Mouse (Mus musculus): ENCODE data around the gene Dpep3. TPM values are rescaled to one million over a fixed set of nuclear protein-coding genes. Genes with fewer than 3 reads are reported as not detected.
"Not testable (repeated sequence)": the region's sequence is repeated elsewhere in the genome, so short reads cannot be mapped to it uniquely, and the experiment has no call there.

The Dpep3 gene
- polyA plus RNA-seq, 1 experiment from 2014 or later = not detected

DNA sequence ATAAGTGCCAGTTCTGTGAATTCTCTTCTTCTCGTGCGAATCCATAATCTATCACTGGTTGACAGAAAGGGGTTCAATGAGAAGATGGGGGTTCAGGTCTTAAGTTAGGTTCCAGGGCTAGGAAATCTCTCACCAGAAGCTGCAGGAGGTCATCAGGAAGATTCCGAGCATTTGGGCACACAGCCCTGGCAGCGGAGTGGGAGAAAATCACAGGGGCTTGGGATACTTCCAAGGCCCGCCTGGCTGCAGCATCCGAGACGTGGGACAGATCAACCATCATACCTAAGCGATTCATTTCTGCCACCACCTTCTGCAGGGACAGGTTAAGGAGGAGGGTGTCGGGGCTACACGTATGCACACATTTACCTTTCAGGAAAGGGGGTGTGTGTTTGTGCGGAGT, 9.3 kb upstream of the Dpep3 start:
- Histone ChIP-seq H3K27me3 (replicated peaks; ENCODE audit: control insufficient read depth, insufficient read depth, low read length) (no peaks in the 10 kb centered on the region), H3K9ac (ENCODE audit: low read depth, low read length) (no peak overlapping the region), H3K36me3 (ENCODE audit: control insufficient read depth, insufficient read depth) (no peaks in the 10 kb centered on the region), H3K4me1 (replicated peaks; ENCODE audit: control insufficient read depth, insufficient read depth, low read length) (no peaks in the 10 kb centered on the region), H3K4me2 (replicated peaks; ENCODE audit: low read depth) (no peak overlapping the region), H3K27ac (ENCODE audit: low read depth, low read length) (no peak overlapping the region), H3K9me3 (ENCODE audit: control insufficient read depth) (no peaks in the 10 kb centered on the region), H3K4me3 (ENCODE audit: low read depth, low read length) (no peak overlapping the region)
- TF ChIP-seq CTCF (IDR thresholded peaks at IDR 0.05; ENCODE audit: low read depth) = no peak
- WGBS = 87% methylated on average over 11 of the region's 11 CpGs
- ATAC-seq = no peak

DNA sequence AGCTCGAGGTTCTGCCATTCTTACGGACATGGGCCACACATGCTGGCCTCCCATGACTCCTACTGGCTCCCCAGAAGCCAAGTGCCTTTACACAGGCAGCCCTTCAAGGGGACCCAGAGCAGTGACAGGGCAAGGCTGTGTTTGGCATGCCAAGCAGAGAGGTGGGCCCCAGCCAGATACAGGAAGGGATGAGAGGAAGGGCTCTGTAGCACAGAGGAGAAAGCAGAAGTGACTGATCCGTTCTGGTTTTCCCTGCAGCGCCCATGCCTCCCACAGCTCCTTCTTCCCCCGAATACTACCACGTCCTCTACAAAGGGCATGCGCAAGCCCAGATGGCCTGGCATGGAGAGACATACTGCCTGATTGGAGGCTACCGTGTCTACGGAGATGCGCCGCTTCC, 4.2 kb upstream of the Dpep3 start:
- not testable (repeated sequence) for H3K9me3 ChIP-seq (ENCODE audit: control insufficient read depth); H3K4me3 ChIP-seq (ENCODE audit: low read depth, low read length); H3K36me3 ChIP-seq (ENCODE audit: control insufficient read depth, insufficient read depth); H3K9ac ChIP-seq (ENCODE audit: low read depth, low read length); ATAC-seq; H3K4me2 ChIP-seq (replicated peaks; ENCODE audit: low read depth); H3K27me3 ChIP-seq (replicated peaks; ENCODE audit: control insufficient read depth, insufficient read depth, low read length); H3K27ac ChIP-seq (ENCODE audit: low read depth, low read length); H3K4me1 ChIP-seq (replicated peaks; ENCODE audit: control insufficient read depth, insufficient read depth, low read length)
- 76% methylated on average over 11 of the region's 11 CpGs for WGBS

DNA sequence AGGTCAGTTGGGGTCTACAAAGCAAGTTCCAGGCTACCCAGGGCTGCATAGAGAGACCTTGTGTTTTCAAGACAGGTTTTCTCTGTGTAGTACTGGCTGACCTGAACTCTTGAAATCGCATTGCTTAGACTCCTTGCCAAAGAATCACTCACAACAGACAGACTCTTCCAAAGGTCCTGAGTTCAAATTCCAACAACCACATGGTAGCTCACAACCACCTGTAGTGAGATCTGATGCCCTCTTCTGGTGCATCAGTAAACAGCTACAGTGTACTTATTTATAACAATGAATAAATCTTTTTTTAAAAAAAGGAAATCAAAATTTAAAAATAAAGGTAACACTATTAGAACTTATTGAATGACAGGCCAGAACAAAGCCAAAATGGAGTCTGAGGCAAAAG, 1.9 kb upstream of the Dpep3 start:
- Histone ChIP-seq H3K9me3 (ENCODE audit: control insufficient read depth) (no peaks in the 10 kb centered on the region), H3K27ac (ENCODE audit: low read depth, low read length) (no peak overlapping the region), H3K4me1 (replicated peaks; ENCODE audit: control insufficient read depth, insufficient read depth, low read length) (no peaks in the 10 kb centered on the region), H3K36me3 (ENCODE audit: control insufficient read depth, insufficient read depth) (no peaks in the 10 kb centered on the region), H3K27me3 (replicated peaks; ENCODE audit: control insufficient read depth, insufficient read depth, low read length) (no peaks in the 10 kb centered on the region), H3K9ac (ENCODE audit: low read depth, low read length) (no peak overlapping the region), H3K4me3 (ENCODE audit: low read depth, low read length) (no peak overlapping the region), H3K4me2 (replicated peaks; ENCODE audit: low read depth) (no peak overlapping the region)
- ATAC-seq = no peak
- 98% methylated on average over 1 of the region's 1 CpGs for WGBS
- TF ChIP-seq CTCF (IDR thresholded peaks at IDR 0.05; ENCODE audit: low read depth) = peak; percentile 21; the same call in 1 of the 2 replicates

DNA sequence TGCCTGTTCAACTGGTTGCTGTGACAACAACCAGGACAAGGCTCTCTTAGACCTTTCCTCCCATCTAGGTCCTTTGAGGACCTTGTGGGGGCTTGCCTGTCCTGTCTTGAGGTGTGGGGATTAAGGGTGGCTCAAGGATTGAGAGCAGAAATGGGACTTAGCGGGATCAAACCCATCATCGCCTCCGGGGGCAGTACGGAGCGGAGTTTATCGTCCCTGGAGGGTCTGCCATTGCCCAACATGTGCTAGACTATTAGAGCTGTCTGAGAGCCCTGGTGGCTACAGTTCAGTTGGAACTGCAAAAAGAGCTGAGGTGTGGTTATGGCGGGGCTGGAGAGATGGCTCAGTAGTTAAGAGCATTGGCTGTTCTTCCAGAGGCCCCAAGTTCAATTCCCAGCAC, 3.9 kb downstream of the Dpep3 start:
- peak; percentile 9; the same call in 1 of the 2 replicates for TF ChIP-seq CTCF (IDR thresholded peaks at IDR 0.05; ENCODE audit: low read depth)
- no peak overlapping the region for H3K27ac ChIP-seq (ENCODE audit: low read depth, low read length)
- H3K4me1 ChIP-seq (replicated peaks; ENCODE audit: control insufficient read depth, insufficient read depth, low read length) = no peaks in the 10 kb centered on the region
- no peak overlapping the region for H3K9ac ChIP-seq (ENCODE audit: low read depth, low read length)
- H3K27me3 ChIP-seq (replicated peaks; ENCODE audit: control insufficient read depth, insufficient read depth, low read length) = no peaks in the 10 kb centered on the region
- WGBS = 76% methylated on average over 7 of the region's 7 CpGs
- H3K4me2 ChIP-seq (replicated peaks; ENCODE audit: low read depth) = no peak overlapping the region
- H3K36me3 ChIP-seq (ENCODE audit: control insufficient read depth, insufficient read depth) = no peaks in the 10 kb centered on the region
- no peaks in the 10 kb centered on the region for H3K9me3 ChIP-seq (ENCODE audit: control insufficient read depth)
- no peak overlapping the region for H3K4me3 ChIP-seq (ENCODE audit: low read depth, low read length)
- no peak for ATAC-seq

DNA sequence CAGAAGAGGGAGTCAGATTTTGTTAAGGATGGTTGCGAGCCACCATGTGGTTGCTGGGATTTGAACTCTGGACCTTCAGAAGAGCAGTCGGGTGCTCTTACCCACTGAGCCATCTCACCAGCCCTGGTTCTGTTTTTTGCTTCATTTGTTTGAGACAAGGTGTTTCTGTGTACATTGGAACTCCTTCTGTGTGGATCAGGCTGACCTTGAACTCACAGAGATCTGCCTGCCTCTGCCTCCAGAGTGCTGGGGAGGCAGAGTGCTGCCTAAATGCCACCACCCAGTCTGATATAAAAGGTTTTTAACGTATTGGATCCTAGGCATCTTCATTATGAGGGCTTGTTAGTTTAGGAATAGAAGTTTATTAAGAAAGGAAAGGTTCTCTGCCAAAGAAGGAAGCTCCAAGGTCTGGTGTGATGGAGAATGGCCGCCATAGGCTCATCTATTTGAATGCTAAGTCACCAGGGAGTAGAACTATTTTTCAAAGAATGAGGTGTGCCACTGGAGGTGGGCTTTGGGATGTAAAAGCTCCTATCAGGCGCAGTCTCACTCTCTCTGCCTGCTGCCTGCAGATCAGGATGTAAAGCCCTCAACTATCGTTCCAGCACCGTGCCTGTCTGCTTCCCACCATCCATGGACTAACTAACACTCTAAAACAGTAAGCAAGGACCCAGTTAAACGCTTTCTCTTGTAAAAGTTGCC, 8.1 kb downstream of the Dpep3 start:
- ATAC-seq = no peak
- WGBS = 76% methylated on average over 8 of the region's 8 CpGs

DNA sequence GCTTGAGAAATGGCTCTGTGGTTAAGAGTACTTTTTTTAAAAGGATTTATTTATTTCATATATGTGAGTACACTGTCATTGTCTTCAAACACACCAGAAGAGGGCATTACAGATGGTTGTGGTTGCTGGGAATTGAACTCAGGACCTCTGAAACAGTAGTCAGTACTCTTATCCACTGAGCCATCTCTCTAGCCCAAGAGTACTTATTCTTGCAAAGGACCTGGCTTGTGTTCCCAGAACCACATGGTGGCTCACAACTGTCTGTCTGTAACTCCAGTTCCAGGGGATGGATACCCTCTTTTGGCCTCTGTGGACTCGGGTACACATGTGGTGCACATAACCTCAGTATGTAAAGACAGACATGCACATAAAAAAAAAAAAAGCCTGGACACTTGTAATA, 9.9 kb downstream of the Dpep3 start:
- TF ChIP-seq CTCF (IDR thresholded peaks at IDR 0.05; ENCODE audit: low read depth) = no peak
- no peak for ATAC-seq
- no peak overlapping the region for H3K4me3 ChIP-seq (ENCODE audit: low read depth, low read length)

More for the DNA sequence above, 8.1 kb downstream of the Dpep3 start:
- no peak overlapping the region for H3K4me2 ChIP-seq (replicated peaks; ENCODE audit: low read depth)
- H3K4me3 ChIP-seq (ENCODE audit: low read depth, low read length) = no peak overlapping the region
- TF ChIP-seq CTCF (IDR thresholded peaks at IDR 0.05; ENCODE audit: low read depth) = no peak
- no peaks in the 10 kb centered on the region for H3K36me3 ChIP-seq (ENCODE audit: control insufficient read depth, insufficient read depth)
- no peak overlapping the region for H3K9ac ChIP-seq (ENCODE audit: low read depth, low read length)
- no peaks in the 10 kb centered on the region for H3K4me1 ChIP-seq (replicated peaks; ENCODE audit: control insufficient read depth, insufficient read depth, low read length)
- no peaks in the 10 kb centered on the region for H3K27me3 ChIP-seq (replicated peaks; ENCODE audit: control insufficient read depth, insufficient read depth, low read length)
- H3K9me3 ChIP-seq (ENCODE audit: control insufficient read depth) = no peaks in the 10 kb centered on the region
- no peak overlapping the region for H3K27ac ChIP-seq (ENCODE audit: low read depth, low read length)

More for the DNA sequence above, 9.9 kb downstream of the Dpep3 start:
- H3K27ac ChIP-seq (ENCODE audit: low read depth, low read length) = no peak overlapping the region
- 94% methylated on average over 1 of the region's 1 CpGs for WGBS
- H3K9ac ChIP-seq (ENCODE audit: low read depth, low read length) = no peak overlapping the region
- no peaks in the 10 kb centered on the region for H3K9me3 ChIP-seq (ENCODE audit: control insufficient read depth)
- H3K36me3 ChIP-seq (ENCODE audit: control insufficient read depth, insufficient read depth) = no peaks in the 10 kb centered on the region
- peaks cover 8% of the 10 kb centered on the region; the same call in 1 of the 2 replicates for H3K27me3 ChIP-seq (replicated peaks; ENCODE audit: control insufficient read depth, insufficient read depth, low read length)
- H3K4me1 ChIP-seq (replicated peaks; ENCODE audit: control insufficient read depth, insufficient read depth, low read length) = no peaks in the 10 kb centered on the region
- H3K4me2 ChIP-seq (replicated peaks; ENCODE audit: low read depth) = no peak overlapping the region
